Mouse (Mus musculus): ENCODE measurements around the gene Muc5b. TPM values are rescaled to one million over a fixed set of nuclear protein-coding genes. Genes with fewer than 3 reads are reported as not detected.

Gene Muc5b
- total and polyA plus RNA-seq, 2 experiments = not detected

DNA sequence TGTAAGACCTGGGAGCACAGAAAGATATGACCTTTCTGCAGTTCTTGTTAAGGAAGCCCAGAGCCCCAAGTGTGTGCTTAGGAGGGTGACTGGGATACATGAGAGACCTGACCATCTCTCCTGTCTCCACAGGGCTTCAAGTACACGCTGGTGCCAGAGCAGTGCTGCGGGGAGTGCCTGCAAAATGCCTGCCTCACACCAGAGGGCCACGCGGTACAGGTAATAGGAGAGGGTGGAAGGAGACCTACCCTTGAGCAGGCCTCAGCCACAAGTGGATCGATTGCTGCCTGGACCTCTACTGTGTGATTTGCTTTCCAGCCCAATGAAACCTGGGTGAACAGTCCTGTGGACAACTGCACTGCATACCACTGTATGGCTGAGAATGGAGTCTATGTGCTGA is 31.7 kb downstream of the Muc5b start:
- no peaks in the 10 kb centered on the region for H3K4me1 ChIP-seq (ENCODE audit: control insufficient read depth, insufficient read depth, low read length)
- no peaks in the 10 kb centered on the region for H3K79me2 ChIP-seq (ENCODE audit: control insufficient read depth, insufficient read depth, low read length)
- TF ChIP-seq POLR2A (IDR thresholded peaks at IDR 0.05; ENCODE audit: extremely low read depth, insufficient read depth, low read length) (no peak), CTCF (IDR thresholded peaks at IDR 0.05; ENCODE audit: low read depth, low read length) (peak; percentile 61)
- H3K4me3 ChIP-seq (ENCODE audit: insufficient read depth, low read depth, low read length) = no peak overlapping the region
- WGBS = 78% methylated on average over 5 of the region's 5 CpGs
- no peaks in the 10 kb centered on the region for H3K27me3 ChIP-seq (ENCODE audit: control insufficient read depth, insufficient read depth, low read length)
- DNase-seq (ENCODE audit: extremely low read depth, low read depth, low spot score) = peak; percentile 16
- H3K27ac ChIP-seq (replicated peaks; ENCODE audit: insufficient read depth, low read depth, low read length) = no peak overlapping the region
- no peak overlapping the region for H3K9ac ChIP-seq (ENCODE audit: low read depth, low read length)
- peaks cover 4% of the 10 kb centered on the region; the same call in 1 of the 2 replicates for H3K36me3 ChIP-seq (ENCODE audit: control insufficient read depth, insufficient read depth, low read length)

DNA sequence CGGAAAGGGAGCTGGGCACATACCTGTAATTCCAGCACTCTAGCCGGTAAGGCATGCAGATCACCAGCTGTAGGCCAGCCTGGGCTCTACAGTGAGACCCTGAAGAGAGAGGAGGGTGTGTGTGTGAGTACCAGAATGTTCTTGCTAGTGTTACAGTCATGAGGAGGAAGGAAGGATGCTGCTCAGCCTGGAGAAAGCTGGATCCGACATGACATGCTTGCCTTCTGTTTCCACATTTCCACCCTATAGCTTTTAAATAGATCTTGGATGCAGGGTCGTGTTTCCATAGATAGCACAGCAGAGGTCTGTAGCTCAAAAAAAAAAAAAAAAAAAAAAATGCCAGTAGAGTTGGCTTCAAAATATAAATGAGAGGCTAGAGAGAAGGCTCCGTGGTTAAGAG is 36.0 kb downstream of the Muc5b start:
- Histone ChIP-seq H3K27me3 (ENCODE audit: control insufficient read depth, insufficient read depth, low read length) (no peaks in the 10 kb centered on the region), H3K79me2 (ENCODE audit: control insufficient read depth, insufficient read depth, low read length) (no peaks in the 10 kb centered on the region), H3K4me3 (ENCODE audit: insufficient read depth, low read depth, low read length) (no peak overlapping the region), H3K36me3 (ENCODE audit: control insufficient read depth, insufficient read depth, low read length) (peaks cover 5% of the 10 kb centered on the region; the same call in 1 of the 2 replicates), H3K27ac (replicated peaks; ENCODE audit: insufficient read depth, low read depth, low read length) (no peak overlapping the region), H3K9ac (ENCODE audit: low read depth, low read length) (no peak overlapping the region), H3K4me1 (ENCODE audit: control insufficient read depth, insufficient read depth, low read length) (no peaks in the 10 kb centered on the region)
- DNase-seq (ENCODE audit: extremely low read depth, low read depth, low spot score) = no peak
- TF ChIP-seq POLR2A (IDR thresholded peaks at IDR 0.05; ENCODE audit: extremely low read depth, insufficient read depth, low read length) (no peak), CTCF (IDR thresholded peaks at IDR 0.05; ENCODE audit: low read depth, low read length) (no peak)
- WGBS = 93% methylated on average over 5 of the region's 5 CpGs

DNA sequence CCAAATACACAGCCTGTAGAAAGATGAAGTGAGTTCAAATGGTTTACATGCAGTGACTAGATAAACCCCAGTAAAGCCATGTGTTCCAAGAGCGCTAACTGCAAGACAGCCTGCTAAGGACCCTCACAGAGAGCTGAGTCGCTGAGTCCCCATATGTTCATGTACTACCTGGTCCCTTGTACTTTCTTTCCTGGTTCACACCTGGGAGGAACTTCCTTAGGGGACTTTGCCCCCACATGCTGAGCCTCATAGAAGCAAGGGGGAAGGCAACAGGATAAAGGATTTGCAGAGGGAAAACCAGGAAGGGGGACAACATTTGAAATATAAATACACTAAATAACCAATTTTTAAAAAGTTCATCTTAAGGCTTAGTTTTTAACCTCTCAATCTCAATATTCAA is 39.9 kb downstream of the Muc5b start:
- Histone ChIP-seq H3K27ac (replicated peaks; ENCODE audit: insufficient read depth, low read depth, low read length) (no peak overlapping the region), H3K79me2 (ENCODE audit: control insufficient read depth, insufficient read depth, low read length) (no peaks in the 10 kb centered on the region), H3K4me3 (ENCODE audit: insufficient read depth, low read depth, low read length) (no peak overlapping the region), H3K36me3 (ENCODE audit: control insufficient read depth, insufficient read depth, low read length) (peaks cover 24% of the 10 kb centered on the region; the same call in 1 of the 2 replicates), H3K4me1 (ENCODE audit: control insufficient read depth, insufficient read depth, low read length) (no peaks in the 10 kb centered on the region), H3K9ac (ENCODE audit: low read depth, low read length) (no peak overlapping the region), H3K27me3 (ENCODE audit: control insufficient read depth, insufficient read depth, low read length) (no peaks in the 10 kb centered on the region)
- 89% methylated on average over 2 of the region's 2 CpGs for WGBS
- TF ChIP-seq CTCF (IDR thresholded peaks at IDR 0.05; ENCODE audit: low read depth, low read length) (no peak), POLR2A (IDR thresholded peaks at IDR 0.05; ENCODE audit: extremely low read depth, insufficient read depth, low read length) (no peak)
- DNase-seq (ENCODE audit: extremely low read depth, low read depth, low spot score) = no peak

DNA sequence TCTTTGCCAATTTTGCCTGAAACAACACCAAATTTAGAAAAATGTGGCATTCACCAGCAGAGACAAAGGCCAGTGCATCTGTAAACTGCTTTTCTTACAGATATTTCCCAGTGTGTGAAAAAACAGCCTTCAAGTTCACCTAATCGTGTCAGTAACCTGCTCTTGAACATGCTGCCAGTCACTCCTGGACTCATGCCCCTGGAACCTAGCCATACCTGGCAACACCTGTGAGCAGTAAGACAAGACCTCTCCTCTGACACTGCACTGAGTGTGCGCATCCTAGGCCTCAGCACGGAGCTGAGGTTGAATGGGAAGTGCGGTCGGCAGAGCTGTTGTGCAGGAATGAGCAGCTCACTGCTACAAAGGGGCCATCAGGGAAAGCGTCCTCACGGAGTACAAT is 53.3 kb downstream of the Muc5b start:
- TF ChIP-seq CTCF (IDR thresholded peaks at IDR 0.05; ENCODE audit: low read depth, low read length) = no peak
- TF ChIP-seq POLR2A (IDR thresholded peaks at IDR 0.05; ENCODE audit: extremely low read depth, insufficient read depth, low read length) = no peak
- Histone ChIP-seq H3K36me3 (ENCODE audit: control insufficient read depth, insufficient read depth, low read length) (peaks cover 38% of the 10 kb centered on the region), H3K9ac (ENCODE audit: low read depth, low read length) (no peak overlapping the region), H3K27me3 (ENCODE audit: control insufficient read depth, insufficient read depth, low read length) (no peaks in the 10 kb centered on the region), H3K4me1 (ENCODE audit: control insufficient read depth, insufficient read depth, low read length) (no peaks in the 10 kb centered on the region), H3K4me3 (ENCODE audit: insufficient read depth, low read depth, low read length) (no peak overlapping the region), H3K79me2 (ENCODE audit: control insufficient read depth, insufficient read depth, low read length) (peaks cover 5% of the 10 kb centered on the region; the same call in 1 of the 2 replicates), H3K27ac (replicated peaks; ENCODE audit: insufficient read depth, low read depth, low read length) (no peak overlapping the region)
- peak; percentile 82 for DNase-seq (ENCODE audit: extremely low read depth, low read depth, low spot score)
- WGBS = 70% methylated on average over 7 of the region's 7 CpGs

DNA sequence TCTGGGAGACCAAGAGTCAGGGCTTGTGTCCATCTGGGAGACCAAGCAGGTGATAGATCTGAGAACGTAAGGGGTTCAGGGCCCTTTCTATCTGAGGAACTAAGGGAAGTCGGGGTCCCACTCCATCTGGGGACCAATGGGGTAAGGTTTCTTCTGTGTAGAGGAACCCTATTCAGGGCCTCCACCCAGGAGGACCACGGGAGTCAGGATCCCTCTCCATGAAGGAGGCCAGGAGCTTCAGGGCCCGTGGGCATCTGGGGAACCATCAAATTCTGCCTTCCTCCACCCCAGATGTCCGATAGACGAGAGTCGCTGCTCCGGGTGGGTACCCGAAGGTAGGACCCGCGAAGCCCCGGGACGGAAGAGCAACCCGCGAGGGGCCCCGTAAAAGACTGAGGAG is 63.0 kb downstream of the Muc5b start:
- no peak for TF ChIP-seq POLR2A (IDR thresholded peaks at IDR 0.05; ENCODE audit: extremely low read depth, insufficient read depth, low read length)
- no peak for TF ChIP-seq CTCF (IDR thresholded peaks at IDR 0.05; ENCODE audit: low read depth, low read length)
- Histone ChIP-seq H3K79me2 (ENCODE audit: control insufficient read depth, insufficient read depth, low read length) (peaks cover 33% of the 10 kb centered on the region; the same call in 1 of the 2 replicates), H3K27me3 (ENCODE audit: control insufficient read depth, insufficient read depth, low read length) (no peaks in the 10 kb centered on the region), H3K27ac (replicated peaks; ENCODE audit: insufficient read depth, low read depth, low read length) (peak overlapping the region; percentile 57), H3K36me3 (ENCODE audit: control insufficient read depth, insufficient read depth, low read length) (no peaks in the 10 kb centered on the region), H3K4me3 (ENCODE audit: insufficient read depth, low read depth, low read length) (peak overlapping the region; percentile 87), H3K9ac (ENCODE audit: low read depth, low read length) (peak overlapping the region; percentile 92), H3K4me1 (ENCODE audit: control insufficient read depth, insufficient read depth, low read length) (peaks cover 18% of the 10 kb centered on the region)
- under 1% methylated on average over 16 of the region's 16 CpGs for WGBS
- no peak for DNase-seq (ENCODE audit: extremely low read depth, low read depth, low spot score)

DNA sequence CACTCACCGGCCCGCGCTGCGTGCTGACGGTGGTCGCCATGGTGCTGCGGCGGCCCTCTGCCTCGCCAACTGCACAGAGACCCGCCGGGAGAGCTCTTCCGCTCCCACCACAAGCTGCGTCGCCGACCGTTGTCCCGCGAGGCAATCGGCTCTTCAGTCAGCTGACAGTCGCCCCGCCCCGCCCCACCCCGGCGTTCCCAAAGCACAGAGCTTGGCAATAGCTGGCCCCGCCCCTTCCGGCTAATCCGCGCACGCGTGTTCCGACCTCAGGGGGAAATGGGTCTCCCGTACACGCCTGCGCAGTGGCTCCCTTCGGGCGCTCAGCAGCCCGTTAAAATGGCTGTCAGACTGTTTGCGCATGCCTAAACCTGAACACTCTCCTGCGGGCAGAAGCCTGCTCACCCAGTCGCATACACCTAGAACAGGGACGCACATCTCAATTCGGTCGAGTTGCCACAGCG is 63.4 kb downstream of the Muc5b start:
- Histone ChIP-seq H3K9ac (ENCODE audit: low read depth, low read length) (peak overlapping the region; percentile 92), H3K27me3 (ENCODE audit: control insufficient read depth, insufficient read depth, low read length) (no peaks in the 10 kb centered on the region), H3K4me3 (ENCODE audit: insufficient read depth, low read depth, low read length) (peak overlapping the region; percentile 87), H3K79me2 (ENCODE audit: control insufficient read depth, insufficient read depth, low read length) (peaks cover 29% of the 10 kb centered on the region; the same call in 1 of the 2 replicates), H3K27ac (replicated peaks; ENCODE audit: insufficient read depth, low read depth, low read length) (peak overlapping the region; percentile 57), H3K4me1 (ENCODE audit: control insufficient read depth, insufficient read depth, low read length) (peaks cover 18% of the 10 kb centered on the region), H3K36me3 (ENCODE audit: control insufficient read depth, insufficient read depth, low read length) (no peaks in the 10 kb centered on the region)
- TF ChIP-seq POLR2A (IDR thresholded peaks at IDR 0.05; ENCODE audit: extremely low read depth, insufficient read depth, low read length) = peak; percentile 79
- TF ChIP-seq CTCF (IDR thresholded peaks at IDR 0.05; ENCODE audit: low read depth, low read length) = no peak
- WGBS = under 1% methylated on average over 44 of the region's 44 CpGs
- DNase-seq (ENCODE audit: extremely low read depth, low read depth, low spot score) = peak; percentile 90
